Mouse (Mus musculus) brain, embryonic 14.5 days (tissue): Measurements from ENCODE around the gene Atp9a. TPM values are rescaled to one million over a fixed set of nuclear protein-coding genes. Genes with fewer than 3 reads are reported as not detected.

Experiments used
- DNase-seq: peaks from one replicate; pipeline ENCODE4 v3.0.0-alpha.2; 2011; ENCODE audit warnings: low read depth
- CTCF ChIP-seq: fragments of 200-500 bp; IDR thresholded peaks from 2 replicates; pipeline ENCODE4 v1.5.1; 2012; ENCODE audit warnings: inconsistent platforms, mild to moderate bottlenecking, moderate library complexity, borderline replicate concordance; ENCODE audit not compliant: insufficient read depth, insufficient read length; ENCODE audit errors: extremely low read depth
- POLR2A ChIP-seq: fragments of 200-500 bp; IDR thresholded peaks from 2 replicates; pipeline ENCODE4 v1.6.1; 2012; ENCODE audit warnings: mild to moderate bottlenecking, inconsistent platforms, borderline replicate concordance; ENCODE audit not compliant: poor library complexity, insufficient read depth, insufficient read length, severe bottlenecking; ENCODE audit errors: extremely low read depth
- polyA plus RNA-seq: library from polyadenylated mRNA; depleted of rRNA; stranded (reverse); fragments of >200 nt; gene quantifications from 2 replicates; pipeline ENCODE4 v1.2.3, GENCODE M21; 2012

Atp9a gene
- polyA plus RNA-seq, 1 experiment = 302 TPM

- TF ChIP-seq CTCF (no peak), POLR2A (no peak)
- DNase-seq = peak; percentile 93
Measured at GRCm38 (mm10) chr2:168677650-168678049, 64.6 kb downstream of the Atp9a start.

- no peak for DNase-seq
- TF ChIP-seq POLR2A = no peak
- TF ChIP-seq CTCF = no peak
Measured at GRCm38 (mm10) chr2:168671724-168672123, 70.5 kb downstream of the Atp9a start.

- TF ChIP-seq CTCF = no peak
- no peak for TF ChIP-seq POLR2A
- no peak for DNase-seq
Measured at GRCm38 (mm10) chr2:168670241-168670640, 72.0 kb downstream of the Atp9a start.

GRCm38 (mm10) chr2:168669762-168670161 lies 72.4 kb downstream of the Atp9a start:
- peak; percentile 40 for DNase-seq
- no peak for TF ChIP-seq POLR2A
- TF ChIP-seq CTCF = no peak

- no peak for DNase-seq
- TF ChIP-seq CTCF = no peak
- no peak for TF ChIP-seq POLR2A
Measured at GRCm38 (mm10) chr2:168667745-168668144, 74.5 kb downstream of the Atp9a start.

- no peak for TF ChIP-seq CTCF
- TF ChIP-seq POLR2A = no peak
- no peak for DNase-seq
Measured at GRCm38 (mm10) chr2:168665680-168666079, 76.5 kb downstream of the Atp9a start.

- TF ChIP-seq POLR2A = no peak
- no peak for TF ChIP-seq CTCF
- no peak for DNase-seq
Measured at GRCm38 (mm10) chr2:168663716-168664115, 78.5 kb downstream of the Atp9a start.

- TF ChIP-seq CTCF (no peak), POLR2A (no peak)
- no peak for DNase-seq
Measured at GRCm38 (mm10) chr2:168663216-168663615, 79.0 kb downstream of the Atp9a start.

- no peak for DNase-seq
- TF ChIP-seq CTCF = no peak
- no peak for TF ChIP-seq POLR2A
Measured at GRCm38 (mm10) chr2:168661802-168662201, 80.4 kb downstream of the Atp9a start.

- no peak for TF ChIP-seq POLR2A
- TF ChIP-seq CTCF = peak; percentile 57; the same call in 1 of the 2 replicates
- DNase-seq = no peak
Measured at GRCm38 (mm10) chr2:168660344-168660743, 81.9 kb downstream of the Atp9a start.

- DNase-seq = no peak
- no peak for TF ChIP-seq CTCF
- no peak for TF ChIP-seq POLR2A
Measured at GRCm38 (mm10) chr2:168658551-168658950, 83.7 kb downstream of the Atp9a start.

- no peak for DNase-seq
- TF ChIP-seq CTCF = no peak
- no peak for TF ChIP-seq POLR2A
Measured at GRCm38 (mm10) chr2:168656569-168657308, 85.5 kb downstream of the Atp9a start.

GRCm38 (mm10) chr2:168654983-168655669 lies 87.1 kb downstream of the Atp9a start:
- no peak for DNase-seq
- TF ChIP-seq POLR2A = no peak
- TF ChIP-seq CTCF = peak; percentile 17; the same call in 1 of the 2 replicates
